12 mouse cellular contexts compared by ENCODE assay signal in the genomic region with DNA sequence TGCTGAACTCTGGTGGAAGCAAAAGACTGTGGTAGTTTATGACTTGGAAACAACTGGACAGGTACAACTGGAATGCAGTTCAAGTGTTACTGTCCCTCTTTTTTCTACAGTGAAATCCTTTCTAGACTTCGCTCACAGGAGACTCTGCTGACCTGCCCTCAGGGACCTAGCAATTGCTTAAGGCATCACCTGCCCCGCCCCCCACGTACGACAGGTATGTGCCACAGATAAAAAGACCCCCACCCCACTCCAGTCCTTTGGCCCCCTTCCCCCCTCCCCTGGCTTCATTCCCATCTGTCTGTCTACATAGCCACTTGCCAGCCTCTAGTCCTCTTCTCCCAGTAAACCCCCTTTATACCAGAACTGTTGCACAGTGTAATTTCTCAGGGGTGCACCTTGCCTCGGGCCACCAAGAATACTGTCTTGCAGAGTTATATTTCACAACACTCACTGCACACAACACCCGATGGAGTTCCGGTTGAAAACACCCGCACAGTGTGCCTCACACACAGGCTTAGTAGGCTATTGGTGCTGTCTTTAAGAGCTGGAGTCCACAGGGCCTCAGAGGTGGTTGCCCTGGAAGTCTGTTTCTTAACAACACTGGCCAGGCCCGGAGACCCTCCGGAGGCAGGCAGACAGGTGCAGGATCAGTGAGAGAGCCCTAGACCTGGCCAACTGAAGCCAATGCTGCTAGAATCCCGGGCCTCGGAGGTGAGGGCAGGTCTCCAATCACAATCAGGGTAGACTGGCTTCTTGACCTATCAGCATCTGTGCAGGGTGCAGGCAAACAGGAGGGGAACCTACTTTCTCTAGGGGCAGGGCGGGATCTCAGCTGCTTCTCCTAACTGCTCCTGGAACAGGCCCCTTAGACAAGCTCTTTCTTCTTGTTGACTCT. TPM values are rescaled to one million over a fixed set of nuclear protein-coding genes. Genes with fewer than 3 reads are reported as not detected.
DNase-seq lines count a peak whose midpoint lies in the region; ATAC-seq and TF ChIP-seq lines count a peak whose summit lies in the region.
"Had no signal": no experiment of that assay in that cellular context is flagged by ENCODE, and none has a peak within 500 bp of the region (broad histone marks: within the 10 kb centered on the region; RNA-seq: fewer than 3 reads in every experiment).

No protein-coding gene starts in this region.

- H3K4me3 ChIP-seq in heart, embryonic 11.5 days (ENCODE audit: low read depth, low read length): no peak overlapping the region
- H3K4me3 ChIP-seq in heart, adult 2 months: no peak overlapping the region
- no peak overlapping the region for H3K4me3 ChIP-seq in bone marrow, adult 2 months (replicated peaks; ENCODE audit: control insufficient read depth, low read depth, low read length)
- H3K4me3 ChIP-seq in liver, postnatal 0 days (ENCODE audit: low read depth, low read length): no peak overlapping the region

- H3K36me3 ChIP-seq in heart, embryonic 11.5 days (ENCODE audit: control insufficient read depth, insufficient read depth, low read length): peaks cover 17% of the 10 kb centered on the region
- H3K36me3 ChIP-seq in heart, adult 2 months (ENCODE audit: control insufficient read depth, insufficient read depth, low read length): no peaks in the 10 kb centered on the region
- peaks cover 20% of the 10 kb centered on the region for H3K36me3 ChIP-seq in liver, postnatal 0 days (replicated peaks; ENCODE audit: insufficient read depth, low read length)

- no peaks in the 10 kb centered on the region for H3K27me3 ChIP-seq in heart, embryonic 11.5 days (ENCODE audit: control insufficient read depth, insufficient read depth, low read length)
- H3K27me3 ChIP-seq in heart, adult 2 months (ENCODE audit: control insufficient read depth, insufficient read depth, low read length): no peaks in the 10 kb centered on the region
- no peaks in the 10 kb centered on the region for H3K27me3 ChIP-seq in liver, postnatal 0 days (ENCODE audit: insufficient read depth, low read length)
- H3K27me3 ChIP-seq: neural tube, embryonic 12.5 days; stomach, embryonic 15.5 days had no signal

- TF ChIP-seq POLR2A in heart, adult 2 months (IDR thresholded peaks at IDR 0.05; ENCODE audit: insufficient read depth, low read depth, low read length): no peak
- TF ChIP-seq POLR2A in bone marrow, adult 2 months (IDR thresholded peaks at IDR 0.05; ENCODE audit: borderline replicate concordance, control insufficient read depth, low read depth, low read length): no peak

- DNase-seq in heart, adult 2 months: no peak
- peak; percentile 27 for DNase-seq in thymus, postnatal 4 days
- no peak for DNase-seq in thymus, postnatal 10 days (ENCODE audit: low spot score in 2 of 2)
- peak; percentile 25 for DNase-seq in liver, postnatal 0 days
- no peak for DNase-seq in left cerebral cortex, postnatal 10 days (ENCODE audit: extremely low spot score in 1 of 2, low spot score in 2 of 2)

- TF ChIP-seq CTCF in heart, adult 2 months (IDR thresholded peaks at IDR 0.05): no peak
- TF ChIP-seq CTCF in bone marrow, adult 2 months (IDR thresholded peaks at IDR 0.05; ENCODE audit: control insufficient read depth, insufficient read depth, low read length): no peak
- no peak for TF ChIP-seq CTCF in liver, postnatal 0 days (IDR thresholded peaks at IDR 0.05; ENCODE audit: low read depth)

- peak overlapping the region; percentile 65; the same call in 1 of the 2 replicates for H3K27ac ChIP-seq in heart, embryonic 11.5 days (ENCODE audit: low read depth, low read length)
- no peak overlapping the region for H3K27ac ChIP-seq in heart, adult 2 months
- peak overlapping the region; percentile 16 for H3K27ac ChIP-seq in bone marrow, adult 2 months (ENCODE audit: control insufficient read depth, insufficient read depth, low read depth, low read length, poor library complexity)
- H3K27ac ChIP-seq in liver, postnatal 0 days (ENCODE audit: low read depth): peak overlapping the region; percentile 77
- H3K27ac ChIP-seq: limb, embryonic 12.5 days; macrophage; neural tube, embryonic 12.5 days; stomach, embryonic 15.5 days had no signal

- TF ChIP-seq EP300 in heart, adult 2 months (IDR thresholded peaks at IDR 0.05; ENCODE audit: insufficient read depth, low read depth, low read length): no peak
- TF ChIP-seq EP300 in liver, postnatal 0 days (IDR thresholded peaks at IDR 0.05; ENCODE audit: low read depth): no peak

- peaks cover 48% of the 10 kb centered on the region for H3K4me1 ChIP-seq in heart, embryonic 11.5 days (ENCODE audit: control insufficient read depth, insufficient read depth, low read length)
- H3K4me1 ChIP-seq in heart, adult 2 months (ENCODE audit: control insufficient read depth, insufficient read depth, low read length): peaks cover 17% of the 10 kb centered on the region
- peaks cover 3% of the 10 kb centered on the region; the same call in 1 of the 2 replicates for H3K4me1 ChIP-seq in bone marrow, adult 2 months (ENCODE audit: control insufficient read depth, insufficient read depth, low read length)
- peaks cover 58% of the 10 kb centered on the region for H3K4me1 ChIP-seq in liver, postnatal 0 days (ENCODE audit: insufficient read depth)

- peak overlapping the region; percentile 7; the same call in 1 of the 2 replicates for H3K4me2 ChIP-seq in heart, embryonic 11.5 days
- peak overlapping the region; percentile 40 for H3K4me2 ChIP-seq in liver, postnatal 0 days (ENCODE audit: low read depth, low read length)

- H3K9me3 ChIP-seq in heart, embryonic 11.5 days (replicated peaks; ENCODE audit: control insufficient read depth, low read length): no peaks in the 10 kb centered on the region
- no peaks in the 10 kb centered on the region for H3K9me3 ChIP-seq in liver, postnatal 0 days (ENCODE audit: low read length)
- H3K9me3 ChIP-seq: limb, embryonic 12.5 days; neural tube, embryonic 12.5 days; stomach, embryonic 15.5 days had no signal

- H3K9ac ChIP-seq in heart, embryonic 11.5 days (ENCODE audit: low read depth, low read length): 0 out of 2 replicates have a peak overlapping the region, but pooled peaks have one; percentile 8
- H3K9ac ChIP-seq in heart, adult 2 months (ENCODE audit: low read depth, low read length): no peak overlapping the region
- no peak overlapping the region for H3K9ac ChIP-seq in liver, postnatal 0 days (replicated peaks)
- H3K9ac ChIP-seq: limb, embryonic 12.5 days; neural tube, embryonic 12.5 days; stomach, embryonic 15.5 days had no signal

- WGBS in heart, embryonic 11.5 days (ENCODE audit: insufficient replicate concordance): 74% methylated on average over 13 of the region's 13 CpGs
- 84% methylated on average over 13 of the region's 13 CpGs for WGBS in heart, adult 2 months
- 70% methylated on average over 13 of the region's 13 CpGs for WGBS in bone marrow, adult 2 months
- 73% methylated on average over 13 of the region's 13 CpGs for WGBS in liver, postnatal 0 days (ENCODE audit: insufficient replicate concordance)

- H3K79me2 ChIP-seq in heart, adult 2 months (replicated peaks; ENCODE audit: control insufficient read depth, insufficient read depth, low read length): no peaks in the 10 kb centered on the region

- no peak for ATAC-seq in heart, embryonic 11.5 days (replicated peaks; ENCODE audit: insufficient number of reproducible peaks, low FRiP score, low TSS enrichment)
- ATAC-seq in liver, postnatal 0 days: no peak
- ATAC-seq in inflammation-experienced regulatory T-cells, adult 6 months: no peak

- intact Hi-C loops in heart, adult 2 months (cut with DNase I): loop anchor here (10.0 kb wide), 1 partner anchor 95 kb away; the partner anchor contains the start of genes Dusp13 and Samd8
- intact Hi-C loops in left cerebral cortex, postnatal 10 days (cut with DNase I): loop anchor here (5.0 to 10.0 kb wide), 2 partner anchors 97 to 725 kb away; partner anchors contain the start of genes Dusp13 and Samd8

RNA-seq across cellular contexts. Expression of gene Comtd1, which starts 1.0 kb away (rescaled TPM):
- polyA plus RNA-seq in heart, embryonic 11.5 days (2014; fragmentation: Nextera tagmentation; extraction: Ambion mirVana): 38.6 and 44.5 TPM in 2 replicates
- total RNA-seq in heart, adult 2 months (2021): 1 to 10 TPM; 5.6 to 8.3 TPM
- 6.6 and 10.2 TPM in 2 replicates for polyA plus RNA-seq in heart, adult 2 months (2012; rRNA removed)
- 15.8 and 45.0 TPM in 2 replicates for polyA plus RNA-seq in bone marrow, adult 2 months (2011; ENCODE audit: insufficient read depth, insufficient read length, low replicate concordance, missing spikeins)
- 14.2 TPM in 2 replicates for polyA plus RNA-seq in liver, postnatal 0 days (2015; fragmentation: Nextera tagmentation; extraction: Ambion mirVana)
- polyA plus RNA-seq in inflammation-experienced regulatory T-cells, adult 6 months (2017; shearing (Covaris generic)): 10 to 100 TPM; 15.0 to 21.0 (median 18.2) TPM
- 10 to 100 TPM; 37.7 to 40.8 TPM for total RNA-seq in left cerebral cortex, postnatal 10 days (2021)

RNA-seq across cellular contexts. Expression of gene Vdac2, which starts 24.7 kb away (rescaled TPM):
- polyA plus RNA-seq in heart, embryonic 11.5 days (2014; fragmentation: Nextera tagmentation; extraction: Ambion mirVana): 434 and 456 TPM in 2 replicates
- 100 to 1,000 TPM; 441 to 506 TPM for total RNA-seq in heart, adult 2 months (2021)
- polyA plus RNA-seq in heart, adult 2 months (2012; rRNA removed): 228 and 349 TPM in 2 replicates
- 84.6 and 85.2 TPM in 2 replicates for polyA plus RNA-seq in bone marrow, adult 2 months (2011; ENCODE audit: insufficient read depth, insufficient read length, low replicate concordance, missing spikeins)
- polyA plus RNA-seq in liver, postnatal 0 days (2015; fragmentation: Nextera tagmentation; extraction: Ambion mirVana): 128 and 129 TPM in 2 replicates
- polyA plus RNA-seq in inflammation-experienced regulatory T-cells, adult 6 months (2017; shearing (Covaris generic)): 100 to 1,000 TPM; 242 to 259 (median 244) TPM
- 100 to 1,000 TPM; 210 to 217 TPM for total RNA-seq in left cerebral cortex, postnatal 10 days (2021)

Comparison
In these comparisons a context has a peak if more than half of its experiments do, and no peak if none do; other contexts are left out.
1. DNase-seq: peak in thymus, postnatal 4 days (single experiment) and liver, postnatal 0 days (single experiment); none in heart, adult 2 months (0 of 2), thymus, postnatal 10 days (0 of 2) and left cerebral cortex, postnatal 10 days (0 of 2).